Mouse (Mus musculus) gastrocnemius, postnatal 10 days (tissue): ENCODE measurements around the gene Znrf4. TPM values are rescaled to one million over a fixed set of nuclear protein-coding genes. Genes with fewer than 3 reads are reported as not detected.
A peak's percentile ranks its signal among the peaks of the same experiment; 100 is the strongest.
"Not testable (repeated sequence)": the region's sequence is repeated elsewhere in the genome, so short reads cannot be mapped to it uniquely, and the experiment has no call there.

ENCODE experiments used
- DNase-seq: peaks from one replicate; pipeline ENCODE4 v3.0.0; 2021; ENCODE audit warnings: mixed read lengths
- total RNA-seq, 2 experiments: library from RNA; stranded (reverse); gene quantifications; 2 replicates each; pipeline ENCODE4 v1.2.3; 2021

Gene Znrf4
- total RNA-seq, 2 experiments from 2014 or later, result not detected

DNA sequence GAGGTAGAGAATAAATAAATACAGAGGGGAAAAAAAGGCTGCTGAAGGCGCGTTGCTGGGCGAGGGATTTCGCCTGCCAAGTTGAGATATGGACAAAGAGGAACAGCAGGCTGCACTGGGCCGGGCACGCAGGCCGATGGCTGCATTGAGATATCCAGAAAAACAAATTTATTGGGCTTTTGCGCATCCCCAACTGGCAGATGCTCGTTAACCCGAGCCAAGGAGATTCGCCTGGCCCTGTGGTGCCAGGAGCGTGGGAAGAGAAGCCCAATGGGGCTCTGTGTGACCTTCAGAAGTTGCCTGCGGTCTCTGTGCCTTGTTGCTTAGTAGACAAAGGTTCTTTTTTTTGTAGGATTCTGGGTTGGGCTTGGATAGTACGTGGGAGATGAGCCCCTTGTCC, 24.0 kb upstream of the Znrf4 start:
- DNase-seq, result no peak

DNA sequence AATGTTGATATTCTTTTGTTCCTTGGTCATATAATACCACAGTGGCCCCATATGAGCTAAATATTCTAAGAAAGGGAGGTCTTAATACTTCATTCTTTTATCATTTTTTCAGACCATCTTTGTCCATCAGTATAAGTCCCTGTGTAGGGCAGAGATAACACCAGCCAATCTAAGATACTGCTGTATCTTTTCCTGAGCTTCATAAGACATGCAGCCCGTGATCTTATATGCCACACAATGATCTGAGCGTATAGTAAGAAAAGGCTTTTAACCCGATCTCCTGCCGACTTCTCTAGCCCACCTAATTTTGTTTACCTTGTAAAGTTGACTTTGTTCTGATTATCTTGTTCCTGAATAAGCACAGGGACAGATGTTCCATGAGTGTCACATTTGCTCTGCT, 12.7 kb upstream of the Znrf4 start:
- DNase-seq, result no peak

DNA sequence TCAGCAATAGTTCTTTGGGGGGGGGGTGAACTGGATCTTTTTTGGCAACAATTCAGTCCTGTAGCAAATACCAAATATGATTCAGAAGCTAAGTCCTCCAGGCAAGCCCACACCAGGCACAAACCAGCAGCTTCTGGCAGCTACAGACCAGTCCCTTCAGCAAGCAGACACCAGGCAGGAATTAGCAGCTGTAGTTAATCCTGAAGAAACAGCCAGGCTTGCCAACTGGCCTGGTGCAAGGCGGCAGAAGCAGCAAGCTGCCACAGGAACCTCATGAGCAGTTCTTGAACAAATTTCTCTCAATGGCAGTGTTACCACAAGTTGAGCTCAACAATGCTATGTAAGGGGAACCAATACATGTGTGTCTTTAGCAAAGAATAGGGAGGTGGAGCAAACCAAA, 10.5 kb upstream of the Znrf4 start:
- no peak for DNase-seq

DNA sequence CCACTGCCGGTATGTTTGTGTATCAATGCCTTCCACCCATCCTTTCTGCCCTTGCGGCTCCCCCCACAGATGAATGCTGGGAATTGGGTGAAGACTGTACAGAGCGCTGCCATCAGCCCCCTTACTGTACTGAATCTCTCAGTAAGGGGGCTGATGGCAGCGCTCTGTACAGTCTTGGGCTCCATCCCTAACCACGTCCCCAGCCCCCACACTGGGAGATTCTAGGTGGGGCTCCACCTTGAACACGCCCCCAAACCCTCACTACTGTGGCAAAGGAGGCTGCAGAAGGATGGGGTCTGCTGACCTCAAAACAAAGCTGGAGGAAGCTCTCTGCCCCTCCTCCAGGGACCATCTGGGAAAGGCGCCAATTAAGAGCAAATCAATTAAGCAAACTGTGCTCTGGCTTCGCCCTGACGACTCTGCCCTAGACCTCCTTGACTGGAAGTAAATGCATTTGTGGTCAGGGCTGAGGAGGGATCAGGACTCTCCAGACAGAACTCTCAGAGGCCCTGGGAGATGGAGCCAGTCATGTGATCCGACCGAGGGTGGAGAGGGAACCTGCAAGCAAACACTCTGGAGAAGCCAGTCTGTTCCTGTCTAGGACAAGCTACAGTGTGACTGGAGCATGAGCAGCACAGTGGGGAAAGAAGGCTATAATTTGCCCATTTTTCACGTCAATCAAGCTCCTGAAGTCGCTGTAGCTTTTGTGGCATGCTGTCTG, 3.6 kb upstream of the Znrf4 start:
- DNase-seq, result peak; percentile 11

DNA sequence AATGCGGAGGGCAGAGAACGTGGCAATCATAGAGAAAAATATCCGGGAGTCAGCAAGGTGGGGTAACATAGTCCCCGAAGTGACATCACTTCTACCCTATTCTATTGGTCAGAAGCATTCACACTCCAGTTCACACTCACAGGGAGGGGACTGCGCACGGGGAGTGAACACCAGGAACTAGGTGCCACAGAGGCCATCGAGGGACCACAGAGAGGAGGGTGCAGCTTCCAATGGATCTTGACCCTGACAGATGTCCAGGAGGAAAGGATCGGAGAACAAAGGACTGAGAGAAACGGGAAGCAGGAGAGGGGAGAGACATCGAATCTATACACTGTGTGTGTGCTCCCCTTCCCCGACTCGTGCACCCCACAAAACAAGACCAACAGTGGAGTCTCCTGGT, 2.7 kb upstream of the Znrf4 start:
- DNase-seq, result no peak

DNA sequence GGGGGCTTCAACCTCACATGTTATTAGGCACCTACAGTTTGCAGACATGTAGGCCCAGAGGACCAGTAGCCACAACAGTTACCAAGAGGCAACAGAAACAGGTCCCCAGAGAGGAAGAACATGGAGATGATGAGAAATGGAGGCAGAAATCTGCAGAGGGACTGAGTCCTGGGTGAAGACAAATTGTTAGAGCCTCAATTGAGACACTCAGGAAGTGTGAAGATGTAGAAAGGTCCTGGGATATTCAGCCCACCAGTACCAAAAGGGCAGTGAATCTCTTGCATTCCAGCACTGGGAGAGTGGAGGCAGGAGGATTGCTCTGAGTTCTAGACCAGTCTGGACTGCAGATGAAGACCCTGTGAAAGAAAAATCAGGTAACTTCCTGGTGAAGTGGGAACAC, 2.1 kb upstream of the Znrf4 start:
- DNase-seq, result no peak

DNA sequence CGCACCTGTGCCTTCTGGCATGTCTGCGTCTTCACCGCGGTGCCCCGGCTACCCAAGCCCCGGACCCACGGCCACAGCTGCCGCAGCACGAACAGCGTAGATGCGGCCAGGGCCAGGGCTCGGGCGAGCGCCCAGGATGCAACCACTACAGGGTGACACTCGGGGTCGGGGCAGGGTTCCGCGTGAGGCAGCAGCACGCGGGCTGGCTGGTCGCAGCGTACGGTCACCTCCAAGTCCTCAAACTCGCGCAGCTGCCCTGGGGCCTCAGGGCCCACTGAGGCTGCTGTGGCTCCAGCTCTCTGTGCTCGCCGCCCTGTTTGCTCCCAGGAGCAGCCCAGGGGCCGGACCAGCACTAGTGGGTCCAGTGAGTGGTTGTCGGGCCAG, 532 bp downstream of the Znrf4 start:
- no peak for DNase-seq

DNA sequence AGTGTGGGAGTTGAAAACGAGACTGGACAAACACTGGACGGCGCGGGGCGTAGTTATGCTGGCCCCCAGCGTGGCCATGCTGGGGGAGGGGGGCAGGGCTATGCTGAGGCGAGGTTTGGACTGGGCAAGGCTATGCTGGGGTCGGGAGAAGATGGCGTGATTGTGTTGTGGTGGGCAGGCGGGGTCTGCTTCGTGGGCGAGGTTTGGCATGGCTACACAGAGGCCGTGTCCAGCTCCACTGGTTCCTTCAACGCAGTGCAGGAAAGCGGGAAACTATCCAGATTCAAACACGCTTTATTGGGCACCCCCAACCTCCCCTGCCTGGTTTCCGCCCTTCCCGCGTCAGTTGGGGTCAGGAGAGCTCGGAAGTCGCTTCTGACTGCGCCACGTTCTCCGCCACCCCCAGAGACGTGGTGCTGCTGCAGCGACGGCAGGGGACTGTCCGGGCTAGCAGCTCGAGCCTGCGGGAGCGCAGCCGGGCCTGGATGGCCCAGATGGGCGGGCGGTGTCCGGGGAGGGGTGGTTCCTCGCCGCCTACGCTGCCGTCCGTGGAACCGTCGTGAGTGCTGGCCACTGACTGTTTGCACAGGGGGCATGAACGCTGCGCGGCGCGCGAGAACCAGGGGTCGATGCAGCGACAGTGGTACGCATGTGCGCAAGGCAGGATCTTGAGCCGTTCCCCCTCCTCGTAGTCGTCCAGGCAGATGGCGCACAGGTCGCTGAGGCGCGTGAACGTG, 1.1 kb downstream of the Znrf4 start:
- DNase-seq, result no peak

DNA sequence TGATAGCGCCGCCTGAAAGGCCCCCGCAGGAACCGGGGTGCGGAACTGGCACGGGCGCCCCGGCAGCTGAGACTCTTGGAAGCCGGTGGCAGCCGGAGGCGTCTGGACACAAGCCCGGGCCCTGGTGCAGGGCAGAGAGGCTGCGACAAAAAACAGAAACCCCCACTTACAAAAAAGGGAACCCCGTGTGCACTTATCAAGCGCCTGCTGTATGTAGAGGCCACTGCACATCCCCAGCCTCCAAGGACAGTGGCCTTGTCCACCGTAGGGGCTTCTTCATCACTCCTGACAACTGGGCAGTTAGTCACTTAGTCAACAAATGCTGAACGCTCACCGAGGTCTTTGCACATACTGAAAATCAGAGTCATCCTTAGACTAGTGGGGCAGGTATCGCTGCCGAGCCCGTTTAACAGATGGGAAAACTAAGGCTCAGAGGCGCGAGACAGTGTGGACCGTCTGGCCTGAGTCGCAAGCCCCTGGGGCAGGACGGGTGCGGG, 1.7 kb downstream of the Znrf4 start:
- DNase-seq, result peak; percentile 36

DNA sequence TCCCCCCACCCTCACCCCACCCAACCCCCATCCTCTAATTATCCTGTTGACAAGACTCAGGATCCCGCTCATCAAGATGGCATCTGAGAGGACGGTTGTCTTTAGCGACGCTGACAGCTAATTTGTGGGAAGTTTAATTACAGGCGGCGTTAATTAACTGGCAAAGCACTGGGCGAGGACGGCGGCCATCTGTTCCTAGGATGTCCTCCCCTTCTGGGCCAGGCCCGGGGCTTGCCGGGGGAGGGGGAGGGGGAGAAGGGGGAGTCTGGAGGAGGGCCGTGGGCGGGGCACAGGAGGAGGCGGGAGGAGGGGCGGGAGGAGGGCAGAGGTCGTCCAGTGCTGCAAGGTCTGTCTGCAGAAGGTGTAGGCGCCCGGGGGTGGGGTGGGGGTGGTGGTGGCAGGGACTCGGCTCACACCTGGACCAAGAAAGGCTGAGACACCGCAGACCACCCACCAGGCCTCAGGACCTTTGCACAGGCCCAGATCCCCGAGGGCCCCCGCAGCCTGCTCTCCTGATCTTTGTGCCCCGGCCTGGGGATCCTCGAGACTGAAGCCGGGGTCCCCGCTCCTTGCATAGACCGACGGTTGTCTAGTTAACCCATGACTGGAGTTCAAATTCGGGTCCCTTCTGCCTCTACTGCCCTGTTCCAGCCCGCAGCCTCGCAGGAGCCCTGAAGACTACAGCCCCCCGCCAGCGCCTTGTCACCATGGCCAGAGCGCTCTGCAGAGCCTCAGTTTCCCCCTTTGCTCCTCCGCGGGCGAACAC, 2.3 kb downstream of the Znrf4 start:
- DNase-seq, result no peak

DNA sequence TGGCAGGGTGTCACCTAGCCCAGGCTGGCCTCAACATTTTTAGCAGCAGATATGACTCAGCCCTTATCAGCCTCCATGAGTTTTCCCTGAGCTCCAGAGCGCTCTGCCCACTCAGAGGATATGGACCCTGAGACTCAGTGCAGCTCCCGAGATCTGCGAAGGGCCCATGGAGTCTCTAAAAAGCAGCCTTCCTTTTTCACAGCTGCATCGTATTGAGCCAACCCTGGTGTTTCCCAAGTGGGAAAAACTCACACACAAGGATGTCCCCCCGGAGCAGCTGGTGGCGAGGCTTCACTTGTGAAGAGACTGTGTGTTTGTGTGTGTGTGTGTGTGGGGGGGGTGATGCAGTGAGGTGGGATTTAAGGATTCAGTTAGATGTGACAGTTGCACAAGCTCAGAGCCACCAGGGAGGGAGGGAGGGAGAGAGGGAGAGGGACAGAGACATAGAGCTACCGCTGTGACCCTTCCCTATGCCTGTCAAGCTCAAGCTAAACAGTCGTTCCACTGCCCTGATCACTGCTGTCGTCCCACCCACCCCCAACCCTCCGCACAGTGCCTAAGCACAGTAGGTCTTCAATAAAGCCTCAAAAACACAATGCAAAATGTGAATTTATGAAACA, 3.1 kb downstream of the Znrf4 start:
- DNase-seq, result no peak

DNA sequence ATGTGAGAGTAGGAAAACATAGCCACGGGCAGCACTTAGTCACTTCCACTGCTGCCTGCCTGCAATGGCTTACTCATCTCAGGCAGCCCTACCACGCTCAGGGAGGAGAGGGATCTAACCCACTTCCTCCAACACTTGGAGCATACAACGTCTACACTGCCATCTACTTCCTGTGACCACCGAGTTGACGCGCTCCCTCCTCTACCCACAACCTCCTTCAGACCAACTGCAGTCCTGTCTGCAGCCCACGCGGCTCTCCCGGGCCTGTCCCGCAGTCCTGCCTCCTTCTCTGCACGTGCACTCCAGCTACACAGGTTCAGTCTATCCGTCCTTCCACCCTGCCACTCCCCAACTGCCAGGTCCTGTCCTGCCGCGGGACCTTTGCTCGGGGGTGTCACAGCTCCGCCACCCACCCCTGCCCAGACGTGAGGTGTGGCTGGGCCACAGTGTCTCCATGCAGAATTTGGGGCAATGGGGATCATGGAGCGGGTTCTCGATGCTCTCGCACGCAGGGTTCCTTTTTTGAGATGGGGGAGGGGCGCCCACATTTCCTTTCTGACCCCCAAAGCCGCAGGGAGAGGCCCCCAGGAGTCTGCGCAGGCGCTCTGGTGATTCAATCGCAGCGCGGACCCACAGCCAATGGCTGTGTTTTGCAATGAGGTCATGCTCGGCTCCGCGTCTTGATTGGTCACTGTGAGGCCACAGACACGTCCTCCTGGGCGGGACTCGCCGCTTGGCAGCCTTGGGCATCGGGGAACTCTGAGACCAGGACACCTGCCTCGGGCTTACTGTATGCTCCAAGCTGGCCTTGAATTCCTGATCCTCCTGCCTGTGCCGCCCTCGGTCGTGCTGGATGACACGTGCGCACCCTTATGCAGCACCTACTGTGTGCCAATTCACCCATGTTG, 4.8 kb downstream of the Znrf4 start:
- peak; percentile 90 for DNase-seq

DNA sequence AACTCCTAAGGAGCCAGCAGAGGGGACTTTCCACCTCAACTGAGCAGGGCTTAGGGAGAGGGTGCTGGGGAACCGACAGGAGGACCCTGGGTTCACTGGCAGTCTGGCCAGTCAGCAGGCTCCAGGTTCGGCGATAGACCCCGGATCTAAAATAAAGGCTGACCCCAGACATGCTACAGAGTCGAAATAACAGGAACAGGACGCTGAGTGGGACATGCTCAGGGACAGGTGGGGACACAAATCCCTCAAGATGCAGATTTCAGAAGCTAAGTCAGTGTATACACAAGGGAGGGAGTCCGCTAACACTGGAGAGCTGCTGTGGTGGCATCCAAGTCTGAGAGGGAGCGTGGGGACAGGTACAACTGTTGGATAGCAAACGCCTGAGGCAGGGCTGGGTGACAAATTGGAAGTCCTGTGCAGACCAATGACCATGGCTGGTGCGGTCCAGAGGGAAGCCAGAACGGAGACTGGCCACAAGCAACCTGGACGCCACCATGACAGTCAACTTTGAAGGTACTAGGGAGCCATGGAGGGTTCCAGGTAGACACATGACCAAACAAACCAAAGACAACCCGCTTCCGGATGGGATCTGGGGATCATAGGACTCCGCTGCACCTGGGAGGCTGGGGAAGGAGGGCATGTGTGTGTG, 5.7 kb downstream of the Znrf4 start:
- DNase-seq, result no peak

DNA sequence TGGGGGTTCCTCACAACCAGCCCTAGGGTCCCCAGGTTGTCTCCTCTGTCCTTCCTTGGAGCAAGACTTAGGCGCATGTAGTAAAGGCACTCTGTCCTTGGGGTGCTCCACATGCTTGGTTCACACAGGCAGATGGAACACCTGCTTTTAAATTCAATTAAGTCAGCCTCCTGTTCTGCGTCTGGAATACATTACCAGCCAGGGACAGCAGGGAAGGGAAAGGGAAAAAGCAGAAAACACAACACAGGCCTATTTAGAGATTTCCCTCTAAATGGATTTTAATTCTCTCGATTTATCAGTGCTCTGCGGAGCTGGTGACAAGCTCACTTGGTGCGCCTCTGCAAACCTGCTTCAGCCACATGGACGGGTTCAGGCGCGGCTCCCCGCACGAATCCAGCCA, 6.8 kb downstream of the Znrf4 start:
- DNase-seq, result no peak

DNA sequence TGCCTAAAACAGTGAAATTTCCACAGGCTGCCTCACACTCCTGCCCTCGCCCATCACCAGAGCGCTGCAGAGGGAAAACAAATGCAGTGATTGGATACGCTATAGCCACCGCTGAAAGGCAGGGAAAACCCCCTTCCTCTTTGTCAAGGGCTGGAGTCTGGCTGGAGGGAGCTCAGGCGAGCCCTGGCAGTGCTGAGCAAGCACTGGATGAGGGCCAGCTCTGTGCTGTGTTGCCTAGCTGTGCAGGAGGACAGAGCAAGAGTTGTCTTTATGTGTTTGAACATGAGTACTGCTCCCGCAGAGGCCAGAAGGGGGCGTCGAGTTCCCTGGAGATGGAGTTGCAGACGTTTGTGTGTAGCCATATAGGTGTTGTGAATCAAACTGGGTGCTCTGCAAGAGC, 9.7 kb downstream of the Znrf4 start:
- peak; percentile 69 for DNase-seq

DNA sequence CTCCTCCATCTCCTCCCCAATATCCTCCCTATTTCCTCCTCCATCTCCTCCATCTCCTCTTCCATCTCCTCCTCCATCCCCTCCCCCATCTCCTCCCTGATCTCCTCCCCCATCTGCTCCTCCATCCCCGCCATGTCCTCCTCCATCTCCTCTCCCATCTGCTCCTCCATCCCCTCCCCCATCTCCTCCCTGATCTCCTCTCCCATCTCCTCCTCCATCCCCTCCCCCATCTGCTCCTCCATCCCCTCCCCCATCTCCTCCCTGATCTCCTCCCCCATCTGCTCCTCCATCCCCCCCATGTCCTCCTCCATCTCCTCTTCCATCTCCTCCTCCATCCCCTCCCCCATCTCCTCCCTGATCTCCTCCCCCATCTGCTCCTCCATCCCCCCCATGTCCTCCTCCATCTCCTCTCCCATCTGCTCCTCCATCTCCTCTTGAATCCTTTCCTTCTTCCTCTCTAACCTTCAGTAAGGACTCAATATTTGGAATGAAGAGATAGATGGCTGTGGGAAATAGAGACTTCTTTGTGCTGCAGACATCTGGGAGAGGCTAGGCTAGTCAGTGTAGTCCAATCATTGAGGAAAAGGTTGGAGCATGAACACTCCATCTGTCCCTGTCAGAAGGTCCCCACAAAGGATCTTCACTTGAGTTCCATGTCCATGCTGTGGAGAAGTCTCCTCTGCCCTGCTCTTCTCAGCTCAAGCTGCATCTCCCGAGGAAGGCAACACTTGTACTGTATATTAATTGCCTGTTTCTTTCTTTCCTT, 10.4 kb downstream of the Znrf4 start:
- DNase-seq, result not testable (repeated sequence)

DNA sequence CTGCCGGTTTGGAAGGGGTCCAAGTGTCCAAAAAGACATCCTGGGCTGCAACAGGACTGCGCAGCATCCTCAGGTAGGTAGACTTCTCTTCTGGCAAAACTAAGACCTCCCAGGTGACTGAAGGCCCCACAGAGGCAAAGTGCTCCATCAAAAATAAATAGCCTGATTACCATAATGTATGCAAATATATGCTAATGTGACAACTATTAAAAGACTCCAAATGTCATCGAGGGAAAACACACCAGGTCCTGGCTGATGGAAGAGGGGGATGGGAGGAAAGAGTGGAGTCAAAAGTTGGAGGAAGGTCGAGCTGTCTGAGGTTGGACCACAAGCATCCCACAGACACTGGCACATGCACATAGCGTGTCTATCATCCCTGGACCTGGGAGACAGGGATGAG, 13.0 kb downstream of the Znrf4 start:
- DNase-seq, result no peak

DNA sequence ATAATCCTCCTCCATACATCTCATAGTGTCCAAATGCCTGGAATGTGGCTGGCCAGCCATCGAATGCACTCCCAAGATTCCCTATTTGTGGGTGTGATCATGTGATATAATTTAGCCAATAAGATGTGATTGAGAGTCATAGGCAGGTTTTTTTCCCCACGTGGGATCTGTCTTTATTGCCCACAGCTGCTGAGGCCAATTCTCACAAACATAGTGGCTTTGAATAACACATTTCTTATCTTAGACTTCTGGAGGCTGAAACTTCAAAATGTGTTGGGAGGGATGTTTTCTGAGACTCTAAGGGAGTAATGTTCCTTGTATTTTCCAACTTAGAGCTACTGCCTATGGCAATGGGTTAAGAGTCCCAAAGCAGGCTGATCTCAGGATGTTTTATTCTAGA, 17.8 kb downstream of the Znrf4 start:
- no peak for DNase-seq

DNA sequence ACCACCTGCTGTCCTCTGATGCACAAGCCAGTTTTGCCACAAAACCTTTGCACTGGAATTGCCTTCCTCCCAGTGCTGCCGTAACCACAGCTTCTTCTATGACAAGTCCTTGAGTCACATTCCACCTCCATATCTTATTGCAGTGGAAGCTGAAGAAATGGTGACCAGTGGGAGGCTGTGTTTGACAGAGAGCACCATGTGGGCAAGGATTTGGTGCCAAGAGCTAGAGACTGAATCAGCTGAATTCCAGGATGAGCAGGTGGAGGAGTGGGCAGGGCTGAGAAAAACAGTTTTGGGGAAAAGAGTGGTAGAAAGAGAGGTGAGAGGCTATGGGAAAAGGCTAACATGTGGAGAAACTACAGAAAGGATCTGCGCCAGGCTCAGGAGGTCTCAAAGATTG, 18.4 kb downstream of the Znrf4 start:
- DNase-seq, result no peak

DNA sequence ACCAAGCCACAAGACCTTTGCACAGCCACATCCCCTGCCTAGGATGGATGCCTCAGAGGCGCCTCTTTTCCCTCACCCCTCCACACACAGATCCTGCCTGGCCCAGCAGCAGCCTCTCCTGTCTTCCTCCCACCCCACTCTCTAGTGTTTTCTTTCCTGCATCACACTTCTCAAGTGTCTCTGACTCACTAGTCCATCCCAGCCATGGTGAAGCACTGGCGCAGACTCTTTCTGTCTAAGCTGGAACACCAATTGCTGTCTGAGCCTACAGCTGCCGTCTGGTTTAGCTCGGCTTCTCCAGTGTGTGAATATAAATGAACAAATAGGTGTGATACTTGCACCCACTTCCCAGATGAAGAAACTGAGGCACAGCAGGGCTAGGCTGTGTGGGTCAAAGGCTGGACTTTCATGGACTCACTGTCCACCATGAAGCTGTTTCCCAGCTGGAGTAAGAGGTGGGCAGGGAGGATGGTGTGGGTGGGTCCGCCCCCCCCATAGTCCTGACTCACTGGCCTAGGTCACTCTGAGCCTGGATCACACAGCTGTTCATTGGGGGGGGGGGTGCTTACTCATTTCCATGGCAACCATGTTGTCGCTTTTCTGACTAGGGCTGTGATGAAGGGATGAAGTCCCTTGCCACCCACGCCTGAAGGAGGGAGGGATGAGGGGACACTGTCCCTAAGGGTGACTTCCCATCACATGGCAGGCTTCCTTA, 21.6 kb downstream of the Znrf4 start:
- no peak for DNase-seq
